Comparison of ENCODE assay signal across 8 mouse cellular contexts in the genomic region with DNA sequence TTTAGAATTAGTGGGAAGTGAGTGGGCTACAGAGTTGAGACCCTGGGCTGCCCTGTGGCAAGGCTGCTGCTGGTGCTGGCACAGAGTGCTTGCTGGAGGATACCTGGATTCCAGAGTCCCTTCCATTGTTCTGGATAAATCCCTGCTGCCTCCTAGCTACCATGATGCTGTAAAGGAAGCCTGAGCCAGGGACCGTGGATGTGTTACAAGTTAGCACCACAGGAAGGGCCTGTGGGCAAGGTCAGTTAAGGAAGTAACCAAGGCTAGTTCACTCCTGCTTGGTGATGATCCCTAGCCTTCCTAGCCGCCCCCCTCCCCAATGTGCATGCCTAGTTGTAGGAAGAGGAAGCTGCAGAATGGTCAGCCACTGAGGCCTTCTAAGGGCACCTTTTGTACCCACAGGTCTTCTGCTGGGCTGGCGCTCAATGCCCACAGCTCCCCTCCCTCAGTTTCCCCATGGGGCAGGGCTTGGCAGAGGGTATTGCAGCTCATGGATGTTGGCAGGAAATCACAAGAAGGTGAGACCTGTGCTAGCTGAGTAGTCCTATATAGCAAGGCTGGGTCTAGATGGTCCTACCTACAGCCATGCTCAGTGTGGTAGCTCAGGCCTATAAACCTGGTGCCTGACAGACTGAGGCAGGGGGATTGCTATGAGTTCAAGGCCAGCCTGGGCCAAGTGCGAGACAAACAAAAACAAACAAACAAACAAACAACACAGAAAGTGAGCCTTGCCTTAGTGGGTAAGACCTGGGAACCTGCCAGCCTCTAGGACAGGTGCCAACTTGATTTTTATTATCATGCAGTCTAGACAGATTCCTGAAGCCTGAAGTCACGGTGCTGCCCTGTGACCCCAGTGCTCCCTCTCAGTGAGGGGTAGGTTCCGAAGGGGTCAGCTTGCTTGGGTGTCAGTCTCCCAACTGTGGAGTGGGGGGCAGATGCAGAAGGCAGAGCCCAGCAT. TPM values are rescaled to one million over a fixed set of nuclear protein-coding genes. Genes with fewer than 3 reads are reported as not detected.
DNase-seq lines count a peak whose midpoint lies in the region; ATAC-seq and TF ChIP-seq lines count a peak whose summit lies in the region.

No protein-coding gene starts in this region.

- H3K27ac ChIP-seq in kidney, embryonic 16.5 days (ENCODE audit: low read length) = no peak overlapping the region
- H3K27ac ChIP-seq in testis, adult 2 months (ENCODE audit: control insufficient read depth, insufficient read depth, low read depth, low read length) = peak overlapping the region; percentile 59; the same call in 1 of the 2 replicates

- H3K36me3 ChIP-seq in kidney, embryonic 16.5 days (ENCODE audit: insufficient read depth, low read length) = no peaks in the 10 kb centered on the region
- no peaks in the 10 kb centered on the region for H3K36me3 ChIP-seq in testis, adult 2 months (ENCODE audit: control insufficient read depth, insufficient read depth, low read length)

- H3K4me1 ChIP-seq in kidney, embryonic 16.5 days (ENCODE audit: insufficient read depth, low read length) = peaks cover 72% of the 10 kb centered on the region
- peaks cover 20% of the 10 kb centered on the region for H3K4me1 ChIP-seq in testis, adult 2 months (ENCODE audit: control insufficient read depth, insufficient read depth, low read length)

- no peak overlapping the region for H3K4me2 ChIP-seq in kidney, embryonic 16.5 days (replicated peaks; ENCODE audit: low read depth, low read length)

- H3K9me3 ChIP-seq in kidney, embryonic 16.5 days (ENCODE audit: low read length) = no peaks in the 10 kb centered on the region

- WGBS in kidney, embryonic 16.5 days = 61% methylated on average over 6 of the region's 6 CpGs

- 0 out of 2 replicates have a peak overlapping the region, but pooled peaks have one; percentile 9 for H3K9ac ChIP-seq in kidney, embryonic 16.5 days (replicated peaks; ENCODE audit: low read length)

- H3K27me3 ChIP-seq in kidney, embryonic 16.5 days (ENCODE audit: insufficient read depth, low read length) = no peaks in the 10 kb centered on the region
- no peaks in the 10 kb centered on the region for H3K27me3 ChIP-seq in testis, adult 2 months (ENCODE audit: control insufficient read depth, insufficient read depth, low read length)

- TF ChIP-seq POLR2A in testis, adult 2 months (IDR thresholded peaks at IDR 0.05; ENCODE audit: control insufficient read depth, low read depth, low read length) = no peak

- no peak for ATAC-seq in kidney, embryonic 16.5 days (ENCODE audit: low FRiP score, low TSS enrichment)
- ATAC-seq in cerebellum, adult (ENCODE audit: insufficient number of reproducible peaks, low FRiP score, low TSS enrichment) = no peak

- no peak overlapping the region for H3K4me3 ChIP-seq in kidney, embryonic 16.5 days (ENCODE audit: low read length)
- no peak overlapping the region for H3K4me3 ChIP-seq in testis, adult 2 months (ENCODE audit: control insufficient read depth, low read depth, low read length)

- TF ChIP-seq CTCF in testis, adult 2 months (IDR thresholded peaks at IDR 0.05; ENCODE audit: control insufficient read depth, insufficient read depth, insufficient replicate concordance, low read depth, low read length) = no peak

- DNase-seq in adrenal gland, postnatal 25 days = peak; percentile 39
- DNase-seq in adrenal gland, postnatal 4 days (ENCODE audit: low spot score in 2 of 2) = no peak
- peak; percentile 51 for DNase-seq in right cerebral cortex, postnatal 4 days
- no peak for DNase-seq in right cerebral cortex, adult 2 months (ENCODE audit: low spot score in 2 of 2)
- DNase-seq in spleen, postnatal 10 days (ENCODE audit: low spot score in 2 of 2) = no peak

RNA-seq across cellular contexts. Expression of gene Adgrg3, which starts 20.3 kb away (rescaled TPM):
- total RNA-seq in adrenal gland, postnatal 25 days (2021) = 3.0 and 4.2 TPM in 2 replicates
- 1 to 10 TPM; 6.2 to 7.8 TPM for total RNA-seq in adrenal gland, postnatal 4 days (2021)
- 5.0 and 5.1 TPM in 2 replicates for polyA plus RNA-seq in kidney, embryonic 16.5 days (2015; fragmentation: Nextera tagmentation; extraction: Ambion mirVana)
- polyA plus RNA-seq in testis, adult 2 months (2012; rRNA removed) = 0.31 and 0.49 TPM in 2 replicates

RNA-seq across cellular contexts. Expression of gene Adgrg1, which starts 22.6 kb away (rescaled TPM):
- total RNA-seq in adrenal gland, postnatal 25 days (2021) = 11.7 and 20.7 TPM in 2 replicates
- total RNA-seq in adrenal gland, postnatal 4 days (2021) = 10 to 100 TPM; 38.3 to 62.3 TPM
- 66.2 and 67.8 TPM in 2 replicates for polyA plus RNA-seq in kidney, embryonic 16.5 days (2015; fragmentation: Nextera tagmentation; extraction: Ambion mirVana)
- polyA plus RNA-seq in testis, adult 2 months (2012; rRNA removed) = 44.0 and 62.3 TPM in 2 replicates

RNA-seq across cellular contexts. Expression of gene Drc7, which starts 57.7 kb away (rescaled TPM):
- not detected in 2 replicates for total RNA-seq in adrenal gland, postnatal 25 days (2021)
- not detected for total RNA-seq in adrenal gland, postnatal 4 days (2021)
- 0.05 TPM in 1 of 2 replicates, not detected in the other for polyA plus RNA-seq in kidney, embryonic 16.5 days (2015; fragmentation: Nextera tagmentation; extraction: Ambion mirVana)
- 82.6 and 87.3 TPM in 2 replicates for polyA plus RNA-seq in testis, adult 2 months (2012; rRNA removed)

Comparison
In these comparisons a context has a peak if more than half of its experiments do, and no peak if none do; other contexts are left out.
1. DNase-seq: peak in adrenal gland, postnatal 25 days (single experiment) and right cerebral cortex, postnatal 4 days (single experiment); none in adrenal gland, postnatal 4 days (0 of 2), right cerebral cortex, adult 2 months (0 of 2) and spleen, postnatal 10 days (0 of 2).